Mouse (Mus musculus) liver, embryonic 15.5 days (tissue): ENCODE results near the gene Cmtm7. TPM values are rescaled to one million over a fixed set of nuclear protein-coding genes. Genes with fewer than 3 reads are reported as not detected.

Source experiments
- ATAC-seq: fragments of 200-750 bp; cut with Nextera tagmentation; 2 replicates; pipeline ENCODE4 v1.8.0; 2017; ENCODE audit warnings: moderate number of reproducible peaks, mild to moderate bottlenecking, moderate library complexity; ENCODE audit not compliant: insufficient read depth
- H3K27ac ChIP-seq: fragments of 300-500 bp; sonication (generic); replicated peaks from 2 replicates; pipeline ENCODE4 v1.5.1; 2015; ENCODE audit warnings: mild to moderate bottlenecking, inconsistent platforms
- H3K27me3 ChIP-seq: fragments of 300-500 bp; sonication (generic); 2 replicates; pipeline ENCODE4 v1.6.1; 2015; ENCODE audit warnings: mild to moderate bottlenecking, inconsistent platforms
- H3K36me3 ChIP-seq: fragments of 300-500 bp; sonication (generic); replicated peaks from 2 replicates; pipeline ENCODE4 v1.6.1; 2015; ENCODE audit warnings: moderate library complexity, mild to moderate bottlenecking, inconsistent platforms
- H3K4me1 ChIP-seq: fragments of 300-500 bp; sonication (generic); replicated peaks from 2 replicates; pipeline ENCODE4 v1.6.1; 2015; ENCODE audit warnings: inconsistent platforms
- H3K4me2 ChIP-seq: fragments of 300-500 bp; sonication (generic); 2 replicates; pipeline ENCODE4 v1.6.1; 2015; ENCODE audit warnings: moderate library complexity, mild to moderate bottlenecking, inconsistent platforms
- H3K4me3 ChIP-seq: fragments of 300-500 bp; sonication (generic); replicated peaks from 2 replicates; pipeline ENCODE4 v1.5.1; 2015; ENCODE audit warnings: mild to moderate bottlenecking, inconsistent platforms
- H3K9ac ChIP-seq: fragments of 300-500 bp; sonication (generic); 2 replicates; pipeline ENCODE4 v1.6.1; 2015; ENCODE audit warnings: moderate library complexity, mild to moderate bottlenecking, inconsistent platforms
- H3K9me3 ChIP-seq: fragments of 300-500 bp; sonication (generic); replicated peaks from 2 replicates; pipeline ENCODE4 v1.6.1; 2016; ENCODE audit warnings: inconsistent platforms
- WGBS: fragments of 180-500 bp; shearing (Covaris S2); methylation state at CpG from one replicate; pipeline ENCODE4 v1.1.7; 2015; ENCODE audit warnings: mixed read lengths; ENCODE audit not compliant: insufficient replicate concordance; 5-methylcytosine and 5-hydroxymethylcytosine counted together
- polyA plus RNA-seq: library from polyadenylated mRNA; unstranded; fragments of >200 nt; fragmentation: Nextera tagmentation; extraction: Ambion mirVana; gene quantifications from 2 replicates; pipeline ENCODE4 v1.2.1, GENCODE M21; 2015

The Cmtm7 gene
- polyA plus RNA-seq, 1 experiment from 2014 or later: 56.5 TPM

GRCm38 (mm10) chr9:114763341-114763740 is 18.3 kb downstream of the Cmtm7 start:
- WGBS: 56% methylated on average over 13 of the region's 13 CpGs
- Histone ChIP-seq H3K27ac (no peak overlapping the region), H3K4me2 (no peak overlapping the region), H3K36me3 (0 out of 2 replicates have a peak, but pooled peaks cover 5% of the 10 kb centered on the region), H3K4me1 (peaks cover 6% of the 10 kb centered on the region), H3K27me3 (no peaks in the 10 kb centered on the region), H3K9me3 (no peaks in the 10 kb centered on the region), H3K9ac (no peak overlapping the region), H3K4me3 (no peak overlapping the region)
- ATAC-seq: no peak

- no peak overlapping the region for H3K4me3 ChIP-seq
- H3K27ac ChIP-seq: no peak overlapping the region
- H3K4me1 ChIP-seq: no peaks in the 10 kb centered on the region; the same call in 1 of the 2 replicates
- no peaks in the 10 kb centered on the region for H3K9me3 ChIP-seq
- no peak overlapping the region for H3K9ac ChIP-seq
- H3K36me3 ChIP-seq: 0 out of 2 replicates have a peak, but pooled peaks cover 5% of the 10 kb centered on the region
- no peak for ATAC-seq
- no peaks in the 10 kb centered on the region for H3K27me3 ChIP-seq
- H3K4me2 ChIP-seq: no peak overlapping the region
- WGBS: 71% methylated on average over 11 of the region's 11 CpGs
These were observed 19.8 kb downstream of the Cmtm7 start for GRCm38 (mm10) chr9:114761848-114762247.

- Histone ChIP-seq H3K9ac (no peak overlapping the region), H3K27me3 (no peaks in the 10 kb centered on the region), H3K4me3 (no peak overlapping the region), H3K9me3 (no peaks in the 10 kb centered on the region), H3K4me2 (no peak overlapping the region), H3K36me3 (0 out of 2 replicates have a peak, but pooled peaks cover 5% of the 10 kb centered on the region), H3K27ac (no peak overlapping the region), H3K4me1 (no peaks in the 10 kb centered on the region; the same call in 1 of the 2 replicates)
- WGBS: 64% methylated on average over 5 of the region's 5 CpGs
- no peak for ATAC-seq
These were observed 21.3 kb downstream of the Cmtm7 start for GRCm38 (mm10) chr9:114760353-114760752.

GRCm38 (mm10) chr9:114759886-114760285 is 21.8 kb downstream of the Cmtm7 start:
- Histone ChIP-seq H3K27me3 (no peaks in the 10 kb centered on the region), H3K4me2 (no peak overlapping the region), H3K4me1 (no peaks in the 10 kb centered on the region; the same call in 1 of the 2 replicates), H3K36me3 (0 out of 2 replicates have a peak, but pooled peaks cover 5% of the 10 kb centered on the region), H3K4me3 (no peak overlapping the region), H3K27ac (no peak overlapping the region), H3K9me3 (no peaks in the 10 kb centered on the region), H3K9ac (no peak overlapping the region)
- WGBS: 73% methylated on average over 4 of the region's 4 CpGs
- no peak for ATAC-seq

- H3K9me3 ChIP-seq: no peaks in the 10 kb centered on the region
- H3K4me1 ChIP-seq: no peaks in the 10 kb centered on the region; the same call in 1 of the 2 replicates
- 60% methylated on average over 5 of the region's 5 CpGs for WGBS
- H3K4me2 ChIP-seq: no peak overlapping the region
- no peak overlapping the region for H3K27ac ChIP-seq
- H3K36me3 ChIP-seq: 0 out of 2 replicates have a peak, but pooled peaks cover 5% of the 10 kb centered on the region
- no peak for ATAC-seq
- no peaks in the 10 kb centered on the region for H3K27me3 ChIP-seq
- no peak overlapping the region for H3K9ac ChIP-seq
- H3K4me3 ChIP-seq: no peak overlapping the region
These were observed 22.9 kb downstream of the Cmtm7 start for GRCm38 (mm10) chr9:114758801-114759200.

GRCm38 (mm10) chr9:114758272-114758671 is 23.4 kb downstream of the Cmtm7 start:
- Histone ChIP-seq H3K27ac (no peak overlapping the region), H3K9me3 (no peaks in the 10 kb centered on the region), H3K9ac (no peak overlapping the region), H3K27me3 (no peaks in the 10 kb centered on the region), H3K4me2 (no peak overlapping the region), H3K36me3 (0 out of 2 replicates have a peak, but pooled peaks cover 5% of the 10 kb centered on the region), H3K4me3 (no peak overlapping the region), H3K4me1 (peaks cover 2% of the 10 kb centered on the region)
- WGBS: 67% methylated on average over 7 of the region's 7 CpGs
- no peak for ATAC-seq

GRCm38 (mm10) chr9:114752863-114753484 is 28.7 kb downstream of the Cmtm7 start:
- Histone ChIP-seq H3K4me1 (peaks cover 10% of the 10 kb centered on the region), H3K27me3 (no peaks in the 10 kb centered on the region), H3K36me3 (peaks cover 10% of the 10 kb centered on the region), H3K9me3 (no peaks in the 10 kb centered on the region), H3K4me2 (peak overlapping the region; percentile 94), H3K4me3 (peak overlapping the region; percentile 66), H3K27ac (peak overlapping the region; percentile 31; the same call in 1 of the 2 replicates), H3K9ac (peak overlapping the region; percentile 63)
- 5% methylated on average over 36 of the region's 36 CpGs for WGBS
- ATAC-seq: peak; percentile 89

GRCm38 (mm10) chr9:114752311-114752710 is 29.3 kb downstream of the Cmtm7 start:
- no peak for ATAC-seq
- Histone ChIP-seq H3K4me1 (peaks cover 10% of the 10 kb centered on the region), H3K27me3 (no peaks in the 10 kb centered on the region), H3K9ac (no peak overlapping the region), H3K36me3 (peaks cover 17% of the 10 kb centered on the region), H3K4me3 (no peak overlapping the region), H3K9me3 (no peaks in the 10 kb centered on the region), H3K27ac (no peak overlapping the region), H3K4me2 (peak overlapping the region; percentile 94)
- 58% methylated on average over 9 of the region's 9 CpGs for WGBS

- Histone ChIP-seq H3K9me3 (no peaks in the 10 kb centered on the region), H3K36me3 (peaks cover 24% of the 10 kb centered on the region), H3K27ac (no peak overlapping the region), H3K4me2 (no peak overlapping the region), H3K4me3 (no peak overlapping the region), H3K4me1 (peaks cover 10% of the 10 kb centered on the region), H3K27me3 (no peaks in the 10 kb centered on the region), H3K9ac (no peak overlapping the region)
- ATAC-seq: no peak
- 65% methylated on average over 3 of the region's 3 CpGs for WGBS
These were observed 30.1 kb downstream of the Cmtm7 start for GRCm38 (mm10) chr9:114751582-114751981.

GRCm38 (mm10) chr9:114747466-114747865 is 34.2 kb downstream of the Cmtm7 start:
- no peak overlapping the region for H3K9ac ChIP-seq
- ATAC-seq: no peak
- peaks cover 18% of the 10 kb centered on the region; the same call in 1 of the 2 replicates for H3K4me1 ChIP-seq
- 81% methylated on average over 12 of the region's 12 CpGs for WGBS
- H3K27ac ChIP-seq: no peak overlapping the region
- peaks cover 38% of the 10 kb centered on the region for H3K36me3 ChIP-seq
- H3K4me2 ChIP-seq: no peak overlapping the region
- no peaks in the 10 kb centered on the region for H3K9me3 ChIP-seq
- no peak overlapping the region for H3K4me3 ChIP-seq
- no peaks in the 10 kb centered on the region for H3K27me3 ChIP-seq

- no peaks in the 10 kb centered on the region for H3K27me3 ChIP-seq
- WGBS: 80% methylated on average over 10 of the region's 10 CpGs
- H3K27ac ChIP-seq: no peak overlapping the region
- H3K9ac ChIP-seq: no peak overlapping the region
- peaks cover 18% of the 10 kb centered on the region; the same call in 1 of the 2 replicates for H3K4me1 ChIP-seq
- H3K4me2 ChIP-seq: no peak overlapping the region
- no peak for ATAC-seq
- peaks cover 38% of the 10 kb centered on the region for H3K36me3 ChIP-seq
- no peak overlapping the region for H3K4me3 ChIP-seq
- no peaks in the 10 kb centered on the region for H3K9me3 ChIP-seq
These were observed 34.6 kb downstream of the Cmtm7 start for GRCm38 (mm10) chr9:114747012-114747411.
